Mouse (Mus musculus): ENCODE data around the gene Zfp428.

GRCm38 (mm10) chr7:24461376-24462051, 45.3 kb upstream of the Zfp428 start:
- TF ChIP-seq POLR2A (IDR thresholded peaks at IDR 0.05; ENCODE audit: extremely low read depth, insufficient read depth, low read length) (no peak), CTCF (IDR thresholded peaks at IDR 0.05; ENCODE audit: low read depth, low read length) (no peak)
